Mouse (Mus musculus) midbrain, postnatal 0 days (tissue): ENCODE data around the gene Rwdd3. TPM values are rescaled to one million over a fixed set of nuclear protein-coding genes. Genes with fewer than 3 reads are reported as not detected.
A peak's percentile ranks its signal among the peaks of the same experiment; 100 is the strongest.

Source experiments
- ATAC-seq: fragments of 200-750 bp; cut with Nextera tagmentation; 2 replicates; pipeline ENCODE4 v1.8.0; 2017; ENCODE audit warnings: moderate number of reproducible peaks, mild to moderate bottlenecking, moderate TSS enrichment, moderate library complexity; ENCODE audit not compliant: low FRiP score
- DNase-seq: peaks from one replicate; pipeline ENCODE4 v3.0.0-alpha.2; 2015; ENCODE audit warnings: low spot score
- H3K27ac ChIP-seq: fragments of 300-500 bp; sonication (generic); 2 replicates; pipeline ENCODE4 v1.5.1; 2014; ENCODE audit warnings: low read depth, mild to moderate bottlenecking, low read length, mixed read lengths
- H3K27me3 ChIP-seq: fragments of 300-500 bp; sonication (generic); 2 replicates; pipeline ENCODE4 v1.6.1; 2014; ENCODE audit warnings: low read length, control low read depth, mixed read lengths; ENCODE audit not compliant: insufficient read depth
- H3K36me3 ChIP-seq: fragments of 300-500 bp; sonication (generic); 2 replicates; pipeline ENCODE4 v1.6.1; 2014; ENCODE audit warnings: low read length, control low read depth, mixed read lengths; ENCODE audit not compliant: insufficient read depth
- H3K4me1 ChIP-seq: fragments of 300-500 bp; sonication (generic); 2 replicates; pipeline ENCODE4 v1.6.1; 2014; ENCODE audit warnings: mild to moderate bottlenecking, control low read depth, antibody characterized with exemption, low read length, mixed read lengths; ENCODE audit not compliant: insufficient read depth
- H3K4me2 ChIP-seq: fragments of 300-500 bp; sonication (generic); 2 replicates; pipeline ENCODE4 v1.6.1; 2014; ENCODE audit warnings: low read depth, mild to moderate bottlenecking, low read length, mixed read lengths; ENCODE audit not compliant: poor library complexity, severe bottlenecking
- H3K4me3 ChIP-seq: fragments of 300-500 bp; sonication (generic); 2 replicates; pipeline ENCODE4 v1.5.1; 2014; ENCODE audit warnings: low read depth, mild to moderate bottlenecking, low read length, moderate library complexity
- H3K9ac ChIP-seq: fragments of 300-500 bp; sonication (generic); replicated peaks from 2 replicates; pipeline ENCODE4 v1.6.1; 2014; ENCODE audit warnings: mild to moderate bottlenecking, low read length, moderate library complexity, mixed read lengths; ENCODE audit not compliant: poor library complexity, severe bottlenecking
- H3K9me3 ChIP-seq: fragments of 300-500 bp; sonication (generic); 2 replicates; pipeline ENCODE4 v1.6.1; 2016; ENCODE audit warnings: low read length, control low read depth
- CTCF ChIP-seq: IDR thresholded peaks from 2 replicates; pipeline ENCODE4 v1.5.1; 2016; ENCODE audit warnings: antibody characterized with exemption, mild to moderate bottlenecking
- WGBS: fragments of 180-500 bp; shearing (Covaris S2); extraction: QIAGEN DNeasy Blood & Tissue Kit; methylation state at CpG from one replicate; pipeline ENCODE4 v1.1.7; 2014; 5-methylcytosine and 5-hydroxymethylcytosine counted together
- polyA plus RNA-seq: library from polyadenylated mRNA; unstranded; fragments of >200 nt; fragmentation: Nextera tagmentation; extraction: Ambion mirVana; gene quantifications from 2 replicates; pipeline ENCODE4 v1.2.1, GENCODE M21; 2015
- total RNA-seq: library from RNA; depleted of rRNA; stranded (reverse); fragments of >200 nt; gene quantifications from 2 replicates; pipeline ENCODE4 v1.2.3, GENCODE M21; 2014

Gene Rwdd3
- total and polyA plus RNA-seq, 2 experiments from 2014 or later = 10.0 to 11.3 TPM

DNA sequence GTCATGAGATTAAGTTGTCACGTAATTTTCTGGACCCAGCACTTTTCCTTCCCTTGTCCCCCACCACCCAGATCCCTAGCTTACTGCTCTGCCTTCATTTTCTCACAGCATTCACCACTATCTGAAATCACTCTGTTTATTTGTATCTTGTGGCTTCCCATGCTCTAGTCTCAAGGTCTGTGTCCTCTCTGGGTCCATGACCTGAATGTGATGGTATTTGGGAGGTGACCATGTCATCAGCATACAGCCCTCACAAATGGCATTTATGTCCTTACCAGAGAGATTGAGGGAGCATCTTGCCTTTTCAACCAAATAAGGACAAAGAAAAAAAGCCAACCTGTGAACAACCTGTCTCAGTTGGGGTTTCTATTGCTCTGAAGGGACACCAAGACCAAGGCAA, 4.5 kb upstream of the Rwdd3 start:
- Histone ChIP-seq H3K9me3 (no peaks in the 10 kb centered on the region), H3K4me1 (no peaks in the 10 kb centered on the region), H3K36me3 (no peaks in the 10 kb centered on the region), H3K4me2 (no peak overlapping the region), H3K9ac (no peak overlapping the region), H3K27ac (no peak overlapping the region), H3K27me3 (no peaks in the 10 kb centered on the region), H3K4me3 (no peak overlapping the region)
- no peak for TF ChIP-seq CTCF
- 97% methylated on average over 1 of the region's 1 CpGs for WGBS
- no peak for DNase-seq
- no peak for ATAC-seq

DNA sequence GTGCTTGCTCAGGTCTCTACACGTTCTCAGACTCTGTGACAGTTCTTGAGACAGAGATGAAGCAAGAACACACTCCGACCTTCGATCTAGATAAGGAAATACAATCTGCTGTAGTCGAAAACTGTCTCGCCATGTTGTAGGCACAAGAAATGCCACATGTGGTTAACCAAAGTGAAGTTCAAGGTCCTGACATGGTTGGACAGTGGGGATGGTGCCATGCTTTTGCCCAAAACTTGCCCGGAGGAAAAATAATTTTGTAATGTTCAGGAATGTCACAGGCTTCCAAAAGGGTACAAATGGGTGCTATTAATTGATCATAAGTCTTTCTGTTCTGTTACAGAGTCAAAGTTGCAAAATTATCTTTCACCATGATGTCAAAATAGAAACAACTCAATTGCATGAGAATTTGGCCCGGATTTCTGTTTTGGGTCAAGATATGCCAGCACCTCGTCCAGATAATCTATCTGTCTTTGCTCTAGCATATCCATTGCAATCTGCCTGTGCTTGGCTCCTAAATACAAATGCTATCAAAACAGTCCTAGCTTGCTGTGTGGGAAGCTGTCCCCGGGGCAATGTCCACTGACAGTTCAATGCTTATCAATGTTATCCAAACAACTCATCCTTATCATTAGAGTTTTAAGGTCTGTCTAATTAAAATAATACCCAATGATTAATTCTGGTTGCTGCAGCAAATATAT, 2.9 kb upstream of the Rwdd3 start:
- no peak overlapping the region for H3K9ac ChIP-seq
- H3K9me3 ChIP-seq = no peaks in the 10 kb centered on the region
- no peak overlapping the region for H3K4me2 ChIP-seq
- H3K27me3 ChIP-seq = no peaks in the 10 kb centered on the region
- no peak overlapping the region for H3K27ac ChIP-seq
- H3K4me1 ChIP-seq = no peaks in the 10 kb centered on the region
- no peak overlapping the region for H3K4me3 ChIP-seq
- ATAC-seq (no peak), DNase-seq (no peak)
- H3K36me3 ChIP-seq = no peaks in the 10 kb centered on the region
- TF ChIP-seq CTCF = no peak
- WGBS = 81% methylated on average over 9 of the region's 9 CpGs

GRCm38 (mm10) chr3:121172718-121173117, 1.2 kb upstream of the Rwdd3 start:
- WGBS = 65% methylated on average over 2 of the region's 2 CpGs
- no peak overlapping the region for H3K9ac ChIP-seq

GRCm38 (mm10) chr3:121171872-121172265, 374 bp upstream of the Rwdd3 start:
- no peak overlapping the region for H3K9ac ChIP-seq
- H3K4me1 ChIP-seq = no peaks in the 10 kb centered on the region
- H3K27me3 ChIP-seq = no peaks in the 10 kb centered on the region
- no peaks in the 10 kb centered on the region for H3K36me3 ChIP-seq
- ATAC-seq (no peak), DNase-seq (no peak)
- H3K27ac ChIP-seq = no peak overlapping the region
- H3K4me3 ChIP-seq = peak overlapping the region; percentile 64
- H3K9me3 ChIP-seq = no peaks in the 10 kb centered on the region
- 53% methylated on average over 6 of the region's 6 CpGs for WGBS
- H3K4me2 ChIP-seq = peak overlapping the region; percentile 80
- no peak for TF ChIP-seq CTCF

More at GRCm38 (mm10) chr3:121172718-121173117, 1.2 kb upstream of the Rwdd3 start:
- Histone ChIP-seq H3K4me3 (no peak overlapping the region), H3K9me3 (no peaks in the 10 kb centered on the region), H3K36me3 (no peaks in the 10 kb centered on the region), H3K27ac (no peak overlapping the region), H3K4me1 (no peaks in the 10 kb centered on the region), H3K4me2 (no peak overlapping the region), H3K27me3 (no peaks in the 10 kb centered on the region)
- ATAC-seq (no peak), DNase-seq (no peak)
- TF ChIP-seq CTCF = no peak

- H3K4me1 ChIP-seq = no peaks in the 10 kb centered on the region
- 62% methylated on average over 7 of the region's 7 CpGs for WGBS
- peak overlapping the region; percentile 80 for H3K4me2 ChIP-seq
- TF ChIP-seq CTCF = no peak
- no peaks in the 10 kb centered on the region for H3K9me3 ChIP-seq
- H3K27me3 ChIP-seq = no peaks in the 10 kb centered on the region
- DNase-seq (no peak), ATAC-seq (no peak)
- no peak overlapping the region for H3K9ac ChIP-seq
- no peaks in the 10 kb centered on the region for H3K36me3 ChIP-seq
- peak overlapping the region; percentile 64 for H3K4me3 ChIP-seq
- no peak overlapping the region for H3K27ac ChIP-seq
Measured at GRCm38 (mm10) chr3:121170631-121171030, 864 bp downstream of the Rwdd3 start.

DNA sequence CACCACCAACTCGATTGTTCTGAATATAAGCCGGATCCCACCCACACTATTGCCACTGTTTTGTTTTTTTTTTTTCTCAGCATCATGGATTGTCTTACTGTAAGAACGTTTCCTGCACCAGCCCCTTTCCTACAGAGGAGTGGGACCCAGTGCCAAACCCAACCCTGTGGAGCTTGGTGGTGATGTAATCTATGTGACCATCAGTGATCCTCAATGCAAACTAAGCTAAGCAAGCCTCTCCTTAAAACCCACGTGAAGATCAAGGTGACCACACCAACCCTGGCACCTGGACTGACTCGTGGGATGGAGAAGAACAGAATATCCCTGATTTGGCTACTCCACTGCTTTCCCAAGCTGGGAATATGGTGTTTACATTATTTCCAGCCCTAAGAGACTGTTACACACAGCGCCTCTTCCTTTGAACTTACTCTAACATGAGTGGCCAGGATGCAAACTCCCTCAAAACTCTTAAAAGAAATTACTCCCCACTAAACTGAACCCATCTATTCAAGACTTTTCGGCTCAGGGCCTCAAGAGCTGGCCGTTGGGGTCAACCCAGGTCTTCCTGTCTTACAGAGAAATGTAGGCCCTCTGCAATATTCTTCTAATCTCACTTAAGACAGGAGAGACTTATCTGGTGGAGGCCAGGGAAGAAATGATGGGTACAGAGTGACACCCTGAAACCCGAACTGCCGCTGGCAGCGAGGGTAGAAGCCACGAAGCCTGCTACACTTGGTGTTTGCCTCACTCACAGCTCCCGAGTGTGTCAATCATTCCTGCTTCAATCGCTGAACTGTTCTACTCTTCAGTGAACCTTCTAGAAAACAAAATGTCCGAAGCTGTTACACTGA, 2.2 kb downstream of the Rwdd3 start:
- no peaks in the 10 kb centered on the region for H3K4me1 ChIP-seq
- 72% methylated on average over 15 of the region's 15 CpGs for WGBS
- H3K9ac ChIP-seq = no peak overlapping the region
- no peaks in the 10 kb centered on the region for H3K36me3 ChIP-seq
- DNase-seq (no peak), ATAC-seq (no peak)
- no peak overlapping the region for H3K27ac ChIP-seq
- no peaks in the 10 kb centered on the region for H3K9me3 ChIP-seq
- H3K4me2 ChIP-seq = no peak overlapping the region
- H3K27me3 ChIP-seq = no peaks in the 10 kb centered on the region
- no peak for TF ChIP-seq CTCF
- no peak overlapping the region for H3K4me3 ChIP-seq
